Mouse (Mus musculus): ENCODE results near the gene Nrp2.

GRCm38 (mm10) chr1:62720176-62720575 is 17.1 kb downstream of the Nrp2 start:
- TF ChIP-seq CTCF (IDR thresholded peaks at IDR 0.05; ENCODE audit: control insufficient read depth, insufficient read depth, insufficient replicate concordance, low read depth, low read length), result no peak
- no peak for TF ChIP-seq POLR2A (IDR thresholded peaks at IDR 0.05; ENCODE audit: control insufficient read depth, low read depth, low read length)
